ENCODE assay signal across 27 mouse cellular contexts in genomic region chr1:177557856-177558255, GRCm38 (mm10).
"Had no signal": no experiment of that assay in that cellular context is flagged by ENCODE, and none has a peak within 500 bp of the region (broad histone marks: within the 10 kb centered on the region; RNA-seq: fewer than 3 reads in every experiment).

No protein-coding gene starts in this region.

- H3K36me3 ChIP-seq: heart, embryonic 10.5 days; heart, embryonic 12.5 days; hindbrain, embryonic 10.5 days; hindbrain, embryonic 12.5 days; kidney, embryonic 15.5 days; limb, embryonic 12.5 days; liver, embryonic 13.5 days had no signal

- H3K9ac ChIP-seq: heart, embryonic 12.5 days; hindbrain, embryonic 12.5 days; hindbrain, embryonic 14.5 days; kidney, embryonic 15.5 days; limb, embryonic 12.5 days; liver, embryonic 13.5 days had no signal

- H3K9me3 ChIP-seq: heart, embryonic 10.5 days; heart, embryonic 12.5 days; hindbrain, embryonic 10.5 days; hindbrain, embryonic 12.5 days; kidney, embryonic 15.5 days; limb, embryonic 12.5 days; liver, embryonic 13.5 days had no signal

- H3K27me3 ChIP-seq: heart, embryonic 12.5 days; hindbrain, embryonic 12.5 days; kidney, embryonic 15.5 days; liver, embryonic 13.5 days had no signal

- H3K4me2 ChIP-seq: heart, embryonic 12.5 days; hindbrain, embryonic 12.5 days; hindbrain, embryonic 14.5 days; kidney, embryonic 15.5 days; limb, embryonic 12.5 days; liver, embryonic 11.5 days; liver, embryonic 13.5 days had no signal

- ATAC-seq: hindbrain, embryonic 16.5 days; inflammation-experienced regulatory T-cells, adult 6 months had no signal

- H3K27ac ChIP-seq: gastrocnemius, adult 2 months; heart, embryonic 10.5 days; hindbrain, embryonic 12.5 days; hindbrain, embryonic 14.5 days; kidney, embryonic 15.5 days; kidney, postnatal 0 days; limb, embryonic 12.5 days; liver, embryonic 13.5 days had no signal

- DNase-seq: gastrocnemius, adult 2 months; gastrocnemius, postnatal 10 days; gastrocnemius, postnatal 25 days; heart, adult 18-20 months; heart, postnatal 10 days; heart, postnatal 4 days; kidney, adult 11 months; kidney, adult 2 months; kidney, adult 9 months; kidney, postnatal 14 days; kidney, postnatal 36 days; layer of hippocampus, adult 9-11 months; layer of hippocampus, postnatal 36 days; left cerebral cortex, postnatal 4 days; liver; liver, embryonic 13.5 days had no signal

- H3K4me3 ChIP-seq: gastrocnemius, adult 2 months; heart, embryonic 10.5 days; heart, embryonic 12.5 days; hindbrain, embryonic 10.5 days; hindbrain, embryonic 12.5 days; kidney, embryonic 15.5 days; limb, embryonic 12.5 days; liver, embryonic 13.5 days had no signal
